Mouse (Mus musculus) ES-Bruce4 (cell line): ENCODE data around the gene Herc2.

Experiments used
- CTCF ChIP-seq: IDR thresholded peaks from one replicate; pipeline ENCODE4 v1.8.1; 2011; ENCODE audit warnings: low read depth, low read length
- EP300 ChIP-seq: IDR thresholded peaks from 2 replicates; pipeline ENCODE4 v1.6.1; 2011; ENCODE audit warnings: low read depth, low read length; ENCODE audit not compliant: insufficient read depth
- POLR2A ChIP-seq: IDR thresholded peaks from one replicate; pipeline ENCODE4 v1.8.1; 2011; ENCODE audit warnings: low read length; ENCODE audit not compliant: insufficient read depth

GRCm38 (mm10) chr7:56153161-56153560, 103.2 kb downstream of the Herc2 start:
- no peak for TF ChIP-seq POLR2A
- no peak for TF ChIP-seq CTCF
- TF ChIP-seq EP300, result no peak
